In the genomic region with DNA sequence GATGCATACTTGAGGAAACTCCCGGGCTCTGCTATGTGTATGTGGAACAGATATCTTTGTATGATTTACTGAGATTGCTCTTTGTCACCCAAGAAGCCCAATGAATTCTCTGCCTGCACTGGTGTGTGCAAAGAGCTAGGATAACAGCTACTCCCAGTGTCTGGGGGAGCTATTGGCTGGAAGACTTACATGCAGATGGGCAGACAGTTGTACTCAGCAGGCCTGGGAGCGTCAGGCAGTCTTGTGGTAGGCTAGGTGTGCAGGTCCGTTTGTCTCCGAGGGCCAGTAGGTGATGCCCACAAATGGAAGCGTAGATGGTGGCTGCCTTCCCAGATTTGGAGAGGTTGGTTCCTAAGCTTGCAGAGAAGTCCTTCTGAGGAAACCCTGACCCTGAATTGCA, we compare ENCODE assay signal across 9 mouse cellular contexts. TPM values are rescaled to one million over a fixed set of nuclear protein-coding genes. Genes with fewer than 3 reads are reported as not detected.
A peak's percentile ranks its signal among the peaks of the same experiment; 100 is the strongest.
DNase-seq lines count a peak whose midpoint lies in the region; ATAC-seq lines count a peak whose summit lies in the region.
"Had no signal": no experiment of that assay in that cellular context is flagged by ENCODE, and none has a peak within 500 bp of the region (broad histone marks: within the 10 kb centered on the region; RNA-seq: fewer than 3 reads in every experiment).

No protein-coding gene starts in this region.

- H3K27ac ChIP-seq in liver, embryonic 12.5 days = no peak overlapping the region
- no peak overlapping the region for H3K27ac ChIP-seq in embryonic facial prominence, embryonic 12.5 days

- peaks cover 32% of the 10 kb centered on the region for H3K4me1 ChIP-seq in liver, embryonic 12.5 days
- peaks cover 13% of the 10 kb centered on the region for H3K4me1 ChIP-seq in embryonic facial prominence, embryonic 12.5 days

- no peak for ATAC-seq in liver, embryonic 12.5 days
- no peak for ATAC-seq in embryonic facial prominence, embryonic 12.5 days (ENCODE audit: insufficient number of reproducible peaks, insufficient read depth, low FRiP score, low TSS enrichment)
- ATAC-seq: Patski had no signal

- H3K9ac ChIP-seq in liver, embryonic 12.5 days = no peak overlapping the region
- H3K9ac ChIP-seq in embryonic facial prominence, embryonic 12.5 days = no peak overlapping the region

- DNase-seq in liver = no peak
- DNase-seq in layer of hippocampus, adult 9-11 months = peak; percentile 33
- peak; percentile 24 for DNase-seq in right cerebral cortex, postnatal 4 days
- no peak for DNase-seq in natural killer cell, adult 2 months (ENCODE audit: low spot score in 2 of 2)
- no peak for DNase-seq in gastrocnemius, adult 8-10 months (ENCODE audit: low spot score in 2 of 2)
- no peak for DNase-seq in urinary bladder, postnatal 14 days (ENCODE audit: low spot score)

- no peaks in the 10 kb centered on the region for H3K36me3 ChIP-seq in liver, embryonic 12.5 days
- H3K36me3 ChIP-seq in embryonic facial prominence, embryonic 12.5 days = no peaks in the 10 kb centered on the region

- H3K9me3 ChIP-seq in liver, embryonic 12.5 days (replicated peaks) = no peaks in the 10 kb centered on the region
- H3K9me3 ChIP-seq in embryonic facial prominence, embryonic 12.5 days = no peaks in the 10 kb centered on the region

- H3K4me3 ChIP-seq in liver, embryonic 12.5 days = no peak overlapping the region
- H3K4me3 ChIP-seq in embryonic facial prominence, embryonic 12.5 days = peak overlapping the region; percentile 69; the same call in 1 of the 2 replicates

- H3K4me2 ChIP-seq in liver, embryonic 12.5 days = peak overlapping the region; percentile 98; the same call in 1 of the 2 replicates
- H3K4me2 ChIP-seq in embryonic facial prominence, embryonic 12.5 days (replicated peaks) = peak overlapping the region; percentile 82

- 72% methylated on average over 5 of the region's 5 CpGs for WGBS in liver, embryonic 12.5 days (ENCODE audit: insufficient replicate concordance)
- 66% methylated on average over 5 of the region's 5 CpGs for WGBS in embryonic facial prominence, embryonic 12.5 days

- H3K27me3 ChIP-seq in liver, embryonic 12.5 days (replicated peaks) = peaks cover 17% of the 10 kb centered on the region
- 0 out of 2 replicates have a peak, but pooled peaks cover 9% of the 10 kb centered on the region for H3K27me3 ChIP-seq in embryonic facial prominence, embryonic 12.5 days
- H3K27me3 ChIP-seq: Patski had no signal

RNA-seq across cellular contexts. Expression of gene Tnik, which starts 2.6 kb away (rescaled TPM):
- polyA plus RNA-seq in liver, embryonic 12.5 days (2016; fragmentation: Nextera tagmentation; extraction: Ambion mirVana) = 5.2 and 5.4 TPM in 2 replicates
- polyA plus RNA-seq in embryonic facial prominence, embryonic 12.5 days (2016; fragmentation: Nextera tagmentation; extraction: Ambion mirVana) = 18.3 and 18.9 TPM in 2 replicates
- 10 to 100 TPM; 21.9 to 29.9 (median 27.9) TPM for total RNA-seq in gastrocnemius, adult 8-10 months (2022)

Comparison
In these comparisons a context has a peak if more than half of its experiments do, and no peak if none do; other contexts are left out.
1. DNase-seq: peak in layer of hippocampus, adult 9-11 months (single experiment) and right cerebral cortex, postnatal 4 days (single experiment); none in liver (single experiment), natural killer cell, adult 2 months (0 of 2), gastrocnemius, adult 8-10 months (0 of 2) and urinary bladder, postnatal 14 days (single experiment).